Mouse (Mus musculus) mouse embryonic stem cell (cell line): Measurements from ENCODE around the gene Unc80.

Experiments
- in situ Hi-C, 2 experiments: fragments of 300-500 bp; cut with MboI; formaldehyde crosslinking; loops; 1 replicate in 1 of 2; 3 replicates in 1 of 2; pipeline ENCODE4 v1.14.3; 2019 to 2020; ENCODE audit warnings: low sequenced_read_pairs in 2 of 2, low pct_unique_long_range_greater_than_20kb in 1 of 2, mixed read lengths in 1 of 2; ENCODE audit not compliant: unreplicated experiment in 1 of 2

The Unc80 gene

DNA sequence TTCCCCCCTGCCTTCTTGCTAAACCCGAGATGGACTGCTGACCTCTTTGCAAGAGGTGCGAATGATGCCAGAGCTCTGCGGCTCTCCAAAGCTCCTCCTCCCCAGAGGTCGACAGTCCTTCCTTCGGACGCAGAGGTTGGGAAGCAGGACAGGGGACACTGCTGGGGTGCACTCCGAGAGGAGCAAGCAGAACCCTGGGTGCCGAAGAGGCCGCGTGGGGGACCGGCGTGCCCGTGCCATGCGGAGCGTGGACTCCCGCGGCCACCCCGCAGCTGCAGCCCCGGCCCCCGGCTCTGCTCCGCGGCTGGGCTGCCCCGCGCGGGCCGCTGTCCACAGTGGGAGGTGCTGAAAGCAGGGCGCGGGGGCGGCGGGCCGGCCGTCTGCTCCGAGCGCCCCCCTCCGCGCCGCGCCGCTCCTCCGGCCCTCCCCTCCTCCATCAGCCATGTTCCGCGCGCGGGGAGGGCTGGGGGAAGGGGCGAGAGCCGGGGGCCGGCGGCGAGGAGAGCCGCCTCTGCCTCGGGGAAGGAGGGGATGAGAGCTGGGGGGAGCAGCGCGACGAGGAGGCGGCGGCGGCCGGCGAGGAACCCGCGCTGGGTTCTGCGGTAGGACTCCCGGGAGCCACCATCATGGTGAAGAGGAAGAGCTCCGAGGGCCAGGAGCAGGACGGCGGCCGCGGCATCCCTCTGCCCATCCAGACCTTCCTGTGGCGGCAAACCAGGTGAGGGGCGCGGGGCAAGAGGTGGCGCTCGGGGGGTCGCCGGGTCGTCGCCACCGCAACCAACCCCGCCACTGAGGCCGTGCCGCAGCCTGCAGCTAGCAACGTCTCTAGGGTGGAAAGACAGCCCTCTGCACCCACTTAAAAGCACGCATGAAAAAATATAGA is at the start of gene Unc80:
TSS of gene Unc80 (plus strand) at position 547 of the 883 bp plus-strand sequence.
- in situ Hi-C loops, result no loop called here

DNA sequence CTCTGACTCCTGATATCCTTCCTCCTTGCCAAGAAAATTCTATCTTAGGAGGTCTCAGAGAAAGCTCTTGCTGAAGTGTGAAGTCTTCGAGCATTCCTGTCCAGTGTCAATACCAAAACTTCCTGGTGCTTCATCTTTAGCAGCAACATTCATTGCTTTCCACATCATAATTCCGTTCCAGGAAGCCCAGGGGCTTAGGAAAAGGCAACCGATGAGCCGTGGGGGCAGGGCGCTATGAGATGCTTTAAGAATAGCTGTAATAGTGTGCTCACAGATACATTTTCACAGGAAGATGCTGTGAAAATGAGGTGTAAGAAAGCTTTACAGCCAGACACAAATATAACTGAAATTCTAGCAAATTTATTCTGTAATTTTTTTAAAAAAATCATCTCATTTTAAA is 42.1 kb upstream of the Unc80 start:
- in situ Hi-C loops, result no loop called here

DNA sequence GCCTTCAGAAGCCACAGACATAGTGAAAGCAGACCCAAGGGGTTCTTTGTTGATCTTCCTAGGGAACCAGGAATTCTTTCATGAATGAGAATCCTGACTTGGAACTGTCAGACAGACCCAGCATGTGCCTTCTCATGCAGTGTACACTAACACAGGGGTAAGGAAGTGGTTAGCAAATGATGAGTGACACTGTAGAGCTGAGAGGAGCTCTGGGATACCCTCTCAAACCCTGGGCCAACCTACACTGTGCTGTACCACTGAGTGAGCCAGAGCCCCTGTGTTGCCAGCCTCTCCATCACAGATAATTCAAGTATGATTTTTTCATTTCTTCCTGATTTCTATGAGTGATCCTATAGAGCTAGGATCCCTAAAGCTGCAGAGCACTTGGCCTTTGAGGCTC is 37.2 kb upstream of the Unc80 start:
- in situ Hi-C loops, result no loop called here

DNA sequence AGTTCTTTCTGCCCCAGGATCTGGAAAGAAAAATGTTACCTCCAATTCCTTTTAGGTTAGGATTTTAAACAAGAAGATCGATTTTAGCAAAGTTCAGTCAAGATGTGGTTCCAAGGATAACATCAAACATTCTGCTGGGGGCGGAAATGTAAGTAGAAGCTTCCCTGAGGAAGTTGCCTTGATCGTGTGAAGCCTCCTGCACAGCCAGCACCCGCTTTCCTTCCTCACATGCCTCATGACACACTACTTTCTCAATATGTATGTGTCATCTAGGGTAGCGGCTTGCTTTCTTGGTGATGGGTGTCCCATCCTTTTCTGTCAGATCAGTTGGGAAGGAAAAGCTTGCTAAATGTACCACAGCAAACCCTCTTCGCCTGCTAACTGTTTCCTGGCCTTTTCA is 36.7 kb upstream of the Unc80 start:
- in situ Hi-C loops, result no loop called here

DNA sequence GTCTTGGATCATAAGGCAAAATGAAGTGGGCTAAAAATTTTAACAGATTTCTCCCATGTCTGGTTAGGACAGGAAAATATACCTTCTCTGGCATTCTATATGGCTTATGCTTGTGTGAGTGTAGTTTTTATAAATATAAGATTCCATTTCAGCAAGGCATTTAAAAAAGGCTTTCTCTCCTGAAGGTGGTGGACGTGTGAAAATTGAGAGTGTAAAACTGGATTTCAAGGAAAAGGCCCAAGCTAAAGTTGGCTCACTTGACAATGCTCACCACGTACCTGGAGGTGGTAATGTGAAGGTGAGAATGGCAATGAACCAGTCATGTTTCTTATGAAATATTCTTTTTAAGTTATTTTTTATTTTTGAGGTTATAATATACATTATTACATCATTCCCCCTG is 30.1 kb upstream of the Unc80 start:
- in situ Hi-C loops, result no loop called here

DNA sequence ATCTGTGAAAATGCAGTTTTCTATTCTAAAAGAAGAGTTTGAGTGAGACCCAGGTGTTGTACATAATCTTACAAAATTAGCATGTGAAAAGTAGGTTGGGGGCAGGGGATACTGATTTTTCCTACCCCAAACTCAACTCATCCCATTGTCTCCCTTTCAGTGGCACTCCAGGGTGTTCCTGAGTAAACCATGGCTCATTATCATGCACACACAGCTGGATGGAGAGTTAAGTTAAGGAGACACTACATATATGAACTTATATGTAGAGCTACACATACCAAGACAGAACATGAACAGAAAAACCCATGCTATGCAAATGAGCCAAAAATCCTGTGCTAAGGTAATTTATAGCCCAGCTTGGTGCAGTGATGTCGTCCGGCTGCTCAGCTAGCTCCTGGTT is 25.2 kb upstream of the Unc80 start:
- in situ Hi-C loops, result no loop called here

DNA sequence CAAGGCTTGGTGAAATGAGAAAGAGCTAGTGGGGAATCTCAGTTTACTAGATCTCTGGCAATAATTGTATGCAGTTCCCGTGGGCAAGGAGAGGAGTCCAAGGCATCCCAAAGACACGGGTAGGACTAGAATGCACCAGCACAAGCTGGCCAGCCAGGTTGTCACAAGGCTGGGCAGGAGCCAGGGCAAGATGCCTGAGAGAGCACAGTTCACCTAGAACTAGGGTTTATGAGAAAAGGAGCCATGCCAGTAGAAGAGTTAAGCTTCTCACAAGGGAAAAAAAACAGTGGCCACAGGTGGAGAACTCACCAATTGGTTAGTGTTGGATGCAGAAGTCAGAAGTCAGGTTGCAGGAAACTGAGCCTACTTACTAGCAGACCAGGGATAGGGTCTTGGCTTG is 18.7 kb upstream of the Unc80 start:
- in situ Hi-C loops, result no loop called here

DNA sequence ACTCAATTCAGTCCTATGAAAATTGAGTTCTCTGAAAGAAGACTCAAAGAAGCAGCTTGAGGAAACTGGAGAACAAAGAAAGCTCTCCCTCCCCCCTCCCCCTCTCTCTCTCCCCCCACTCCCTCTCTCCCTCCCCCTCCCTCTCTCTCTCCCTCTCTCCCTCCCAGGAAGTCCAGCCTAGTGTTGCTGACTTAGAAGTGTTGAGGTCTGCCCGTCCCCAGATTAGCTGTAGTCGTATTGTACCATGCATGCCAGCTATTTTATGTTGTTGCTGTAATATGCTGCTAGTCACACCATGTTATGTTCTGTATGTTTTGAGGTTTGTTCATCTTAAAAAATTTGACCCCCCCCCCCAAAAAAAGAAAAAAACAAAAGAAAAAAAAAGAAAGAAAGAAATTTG is 11.6 kb upstream of the Unc80 start:
- in situ Hi-C loops, result no loop called here

DNA sequence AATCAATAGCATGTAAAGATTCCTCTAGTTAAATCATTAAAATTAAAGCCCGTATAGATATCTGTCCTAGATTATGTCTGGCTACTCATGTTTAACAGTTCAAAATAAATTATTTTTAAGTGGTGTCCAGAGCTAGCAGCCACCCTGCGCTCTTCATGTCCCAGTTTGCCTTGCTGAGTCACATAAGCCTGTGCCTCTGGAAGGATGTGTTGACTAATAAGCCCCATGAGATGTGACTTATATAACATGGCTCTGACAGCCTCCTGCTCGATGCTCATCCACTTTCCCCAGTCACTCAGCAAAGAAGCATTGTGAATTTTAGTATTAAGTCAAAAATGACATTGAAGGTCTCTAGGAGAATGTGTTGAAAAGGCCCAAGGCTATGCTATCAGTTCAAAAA is 10.4 kb upstream of the Unc80 start:
- in situ Hi-C loops, result no loop called here

DNA sequence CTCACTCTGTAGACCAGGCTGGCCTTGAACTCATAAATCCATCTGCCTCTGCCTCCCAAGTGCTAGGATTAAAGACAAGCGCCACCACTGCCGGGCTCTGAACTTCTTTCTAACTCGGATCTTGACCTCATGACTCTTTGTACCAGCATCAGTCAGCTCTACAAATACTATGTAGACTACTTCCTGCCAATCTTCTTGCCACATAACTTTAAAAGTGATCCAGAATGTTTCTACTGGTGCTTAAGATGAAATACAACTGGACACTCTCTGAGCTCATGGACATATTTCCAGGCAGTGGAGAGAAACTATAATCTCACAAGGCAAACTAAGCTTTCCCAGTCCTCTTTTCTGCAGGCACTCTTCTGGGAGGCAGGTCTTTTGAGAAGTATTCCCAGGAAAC is 8.8 kb upstream of the Unc80 start:
- in situ Hi-C loops, result no loop called here

DNA sequence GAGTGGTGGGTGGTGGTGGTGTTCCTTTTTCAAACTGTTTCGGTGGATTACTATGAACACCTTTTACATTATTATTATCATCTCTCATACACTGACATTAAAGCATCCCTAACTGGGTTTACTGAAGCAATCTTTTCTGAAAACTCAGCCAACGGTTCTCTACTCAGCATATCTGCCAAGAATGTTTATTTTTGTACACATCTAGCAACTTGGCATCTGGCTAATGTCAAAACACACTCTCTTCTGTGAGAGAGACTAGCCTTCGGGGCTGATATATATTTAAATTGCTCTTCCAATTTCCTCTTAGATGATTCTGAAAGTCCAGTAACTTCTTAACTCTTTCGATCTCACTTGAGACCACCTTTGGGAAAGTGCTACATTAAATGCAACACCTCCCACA is 7.3 kb upstream of the Unc80 start:
- in situ Hi-C loops, result no loop called here

DNA sequence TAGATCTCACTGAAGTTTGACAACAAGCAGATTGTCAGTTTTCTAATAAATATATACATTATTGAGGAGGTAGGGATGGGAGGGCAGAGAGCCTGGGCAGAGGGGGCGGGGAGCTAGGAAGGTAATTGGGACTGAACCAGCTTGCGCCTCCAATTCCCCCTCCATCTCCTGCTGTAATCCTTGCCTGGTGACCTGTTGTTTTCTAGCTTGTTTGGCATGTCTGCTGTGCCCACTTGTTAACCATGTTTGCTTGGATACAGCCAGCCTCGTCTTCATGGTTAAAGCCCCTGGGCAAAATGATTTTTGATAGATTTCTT is 495 bp downstream of the Unc80 start:
- in situ Hi-C loops, result no loop called here

DNA sequence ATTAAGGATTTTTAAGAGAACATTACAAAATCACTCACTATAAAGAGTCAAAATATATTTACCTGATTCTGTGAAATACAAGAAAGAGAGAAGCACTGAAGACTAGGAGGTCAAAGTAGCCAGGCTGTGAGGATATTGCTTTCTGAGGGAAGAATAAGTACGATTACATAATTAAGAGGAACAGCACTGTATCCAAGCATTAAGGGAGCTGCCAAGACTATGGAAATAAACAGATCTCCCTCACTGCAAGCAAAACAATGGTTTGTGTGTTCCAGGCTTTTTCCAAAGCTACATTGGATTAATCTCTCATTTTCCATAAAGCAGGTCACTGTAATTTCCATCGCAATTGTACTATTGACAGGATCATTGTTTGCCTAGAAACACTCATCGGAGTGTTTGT is 14.6 kb downstream of the Unc80 start:
- in situ Hi-C loops, result no loop called here

DNA sequence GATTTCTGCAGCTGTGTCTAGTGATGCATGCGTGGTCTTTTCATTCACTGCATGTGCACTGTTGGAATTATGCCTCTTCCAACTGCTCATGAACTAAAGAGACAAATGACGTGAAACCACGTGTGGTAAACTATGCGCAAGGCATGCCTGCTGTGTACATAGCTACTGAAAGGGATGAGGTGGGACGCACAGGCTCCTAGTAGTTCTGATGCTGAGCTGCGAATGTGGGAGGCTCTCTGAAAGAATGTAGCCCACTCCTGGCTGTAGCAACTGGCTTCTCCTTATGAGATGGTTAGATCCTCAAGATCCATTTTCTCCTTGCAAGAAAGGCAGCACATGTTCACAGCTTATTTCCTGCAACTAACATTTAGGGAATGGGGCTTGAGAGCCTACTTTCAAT is 24.9 kb downstream of the Unc80 start:
- in situ Hi-C loops, result no loop called here

DNA sequence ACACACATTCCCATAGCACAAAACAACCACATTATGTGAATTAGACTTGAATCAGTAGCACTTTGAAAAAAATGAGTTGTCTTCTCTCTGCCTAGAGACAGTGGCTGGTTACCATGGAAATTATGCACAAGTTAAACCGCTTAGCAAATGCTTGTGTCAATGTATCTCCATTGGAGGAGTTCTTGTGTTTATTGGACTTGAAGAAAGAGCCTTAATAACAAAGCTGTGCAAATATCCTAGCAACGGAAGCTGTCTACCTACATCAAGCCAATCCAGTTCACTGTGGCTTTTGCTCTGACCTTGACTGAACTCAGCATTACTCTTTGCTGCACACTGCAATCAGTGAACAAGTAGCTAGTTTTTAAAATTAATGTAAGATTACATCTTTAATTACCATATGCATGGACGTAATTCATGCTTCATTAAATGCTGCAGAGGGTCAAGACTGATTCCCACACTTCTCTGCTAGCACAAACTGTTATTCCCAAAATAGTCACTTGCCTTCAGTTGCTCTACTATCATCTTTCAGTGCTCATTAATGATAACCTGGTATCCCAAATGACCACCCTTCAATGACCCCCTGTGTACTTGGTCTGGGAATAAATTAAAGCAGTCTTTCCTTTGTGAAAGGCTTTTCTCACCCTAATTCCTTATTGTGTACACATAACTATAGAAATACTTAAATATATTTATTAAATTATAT is 27.3 kb downstream of the Unc80 start:
- in situ Hi-C loops, result no loop called here

DNA sequence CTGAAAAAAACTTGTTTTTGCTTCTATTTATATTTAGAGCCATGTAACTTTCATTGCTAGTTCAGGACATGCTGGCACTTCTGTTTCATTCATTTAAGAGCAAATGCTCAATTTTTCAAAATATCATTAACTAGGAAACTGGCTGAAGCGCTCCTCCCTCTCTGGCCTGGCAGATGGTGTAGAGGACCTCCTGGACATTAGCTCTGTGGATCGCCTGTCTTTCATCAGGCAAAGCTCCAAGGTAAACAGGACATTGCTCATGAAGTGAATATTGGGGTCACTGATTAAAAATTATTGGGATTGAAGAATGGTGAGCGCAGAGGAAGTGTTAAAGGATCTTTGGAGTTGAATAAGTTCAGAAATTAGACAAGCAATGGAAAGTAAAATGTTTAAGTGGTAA is 82.6 kb downstream of the Unc80 start:
- in situ Hi-C loops, result no loop called here

DNA sequence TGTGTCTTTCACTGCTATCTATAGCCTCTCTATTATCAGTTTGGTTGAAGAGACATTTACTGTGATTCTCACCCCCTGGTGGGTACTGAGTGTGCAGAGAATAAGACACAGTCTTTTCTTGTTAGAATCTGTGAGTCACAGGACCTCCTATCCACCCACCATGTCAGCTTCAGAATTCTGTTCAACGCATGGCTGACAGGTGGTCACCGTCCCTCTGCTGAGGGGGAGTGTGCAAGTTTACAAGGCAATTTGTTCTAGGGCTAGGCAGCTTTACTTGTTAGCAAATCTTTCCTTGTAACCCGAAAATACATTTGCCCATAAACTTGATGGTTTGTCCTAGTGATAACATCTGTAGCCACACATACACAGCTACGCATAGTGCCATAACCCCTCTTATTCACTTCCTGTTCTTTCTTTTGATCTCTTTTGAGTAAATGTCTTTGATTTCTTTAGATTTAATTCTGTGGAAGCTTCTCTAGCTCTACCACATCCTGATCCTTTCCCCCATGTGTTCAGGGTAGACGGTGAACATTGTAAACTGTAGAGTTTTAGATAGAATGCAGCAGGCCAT is 84.3 kb downstream of the Unc80 start:
- in situ Hi-C loops, result no loop called here

DNA sequence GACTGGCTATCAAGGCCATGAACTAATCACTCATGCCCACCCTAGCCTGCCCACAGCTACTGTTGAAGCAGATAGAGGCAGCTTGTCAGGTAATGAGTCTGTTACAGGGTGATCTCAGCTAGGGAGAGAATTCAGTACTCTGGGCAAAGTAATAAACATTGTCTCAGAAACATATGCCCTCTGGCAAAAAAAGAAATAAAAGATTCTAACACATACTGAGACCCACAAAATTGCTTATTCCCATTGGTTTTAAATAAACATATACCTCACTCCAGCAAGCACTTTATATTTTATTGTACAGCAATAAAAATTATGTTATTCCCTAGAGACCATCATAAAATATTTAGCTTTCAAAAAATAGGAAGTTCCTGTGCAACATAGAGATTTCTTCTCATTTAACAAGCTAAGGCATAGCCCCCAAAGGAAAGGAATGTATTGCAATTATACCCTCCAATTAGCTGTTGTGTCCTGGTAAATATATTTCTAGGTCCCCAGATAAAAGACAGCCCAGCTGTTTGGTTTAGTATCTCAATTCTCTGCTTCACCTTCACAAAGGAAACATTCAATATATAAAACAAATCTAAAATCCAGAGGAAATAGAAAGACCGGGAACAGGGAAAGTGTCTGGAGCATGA is 93.6 kb downstream of the Unc80 start:
- in situ Hi-C loops, result no loop called here

DNA sequence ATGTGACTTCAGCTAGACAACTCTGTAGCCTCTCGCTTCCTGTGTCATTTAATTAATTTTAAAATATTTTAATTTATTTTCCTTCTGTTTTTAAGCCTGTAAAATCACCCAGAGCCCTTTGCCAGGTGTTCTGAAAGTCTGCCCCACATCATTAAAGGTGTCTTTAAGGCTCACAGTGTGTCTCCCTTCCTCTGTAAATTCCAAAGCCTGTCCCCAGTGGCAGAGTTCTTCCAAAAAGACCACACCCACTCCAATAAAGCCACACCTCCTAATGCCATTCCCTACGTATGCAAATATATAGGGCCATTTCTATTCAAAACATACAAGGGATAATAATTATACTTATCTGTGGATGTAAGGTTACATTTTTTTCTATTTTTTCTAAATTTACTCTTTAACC is 94.2 kb downstream of the Unc80 start:
- in situ Hi-C loops, result no loop called here
